In the genomic region with DNA sequence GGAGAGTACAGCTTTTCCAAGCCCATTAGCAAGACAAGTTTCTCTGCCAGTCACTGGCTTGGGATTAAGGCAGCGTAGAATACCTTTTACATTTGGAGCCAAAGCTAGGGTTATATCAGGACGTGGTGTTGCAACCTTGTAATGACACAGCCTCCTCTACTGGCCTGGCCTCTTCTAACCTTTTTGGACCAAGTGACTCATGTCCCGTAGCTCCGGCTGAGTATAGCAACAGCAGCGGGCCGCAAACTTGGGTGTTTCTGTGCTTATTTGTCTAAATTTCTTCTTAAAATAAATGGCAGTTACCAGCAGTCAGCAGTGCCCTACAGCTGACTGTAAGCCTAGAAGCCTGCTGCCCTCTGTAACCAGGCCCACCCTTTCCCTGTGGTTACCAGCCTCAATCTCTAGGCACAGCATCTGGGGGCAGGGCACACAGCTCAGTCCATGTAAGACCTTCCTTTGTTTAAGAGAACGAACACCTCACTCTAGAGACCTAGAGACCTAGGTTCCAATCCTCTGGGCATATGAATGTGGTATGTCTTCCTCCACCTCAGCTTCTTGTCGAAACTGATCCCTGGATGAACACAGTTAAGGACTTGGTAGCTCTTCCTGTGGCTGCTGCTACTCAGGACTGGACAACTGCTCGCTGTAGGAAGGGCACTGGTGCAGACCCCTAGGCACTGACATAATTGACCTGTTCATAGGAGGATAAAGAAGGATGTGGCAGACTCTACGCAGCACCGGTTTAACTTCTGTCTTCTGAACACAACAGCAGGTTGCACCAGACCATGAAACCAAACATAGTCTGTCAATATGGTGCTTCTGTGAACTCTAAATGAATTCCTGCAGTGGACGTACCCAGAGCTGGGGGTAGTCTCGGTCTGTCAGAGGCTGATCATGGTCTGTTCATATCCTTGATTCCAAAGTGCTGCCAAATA, we compare ENCODE assay signal across 11 mouse cellular contexts.
DNase-seq lines count a peak whose midpoint lies in the region.
"Had no signal": no experiment of that assay in that cellular context is flagged by ENCODE, and none has a peak within 500 bp of the region (broad histone marks: within the 10 kb centered on the region; RNA-seq: fewer than 3 reads in every experiment).

No protein-coding gene starts in this region.

- peaks cover 34% of the 10 kb centered on the region for H3K36me3 ChIP-seq in splenic B cell, adult 2 months (ENCODE audit: control insufficient read depth, insufficient read depth, low read length, poor library complexity, severe bottlenecking)

- peak; percentile 73 for DNase-seq in adrenal gland, adult 2 months
- DNase-seq in adrenal gland, postnatal 4 days (ENCODE audit: low spot score in 2 of 2), result no peak
- peak; percentile 52 to 79 for DNase-seq in lung, adult 18-20 months
- no peak for DNase-seq in lung, postnatal 4 days
- DNase-seq in gonadal fat pad, adult 2 months (ENCODE audit: low read depth), result peak; percentile 81
- peak; percentile 58 for DNase-seq in splenic B cell, adult 2 months (ENCODE audit: low read depth, low spot score)
- no peak for DNase-seq in embryo, embryonic 9.5 days (ENCODE audit: extremely low spot score)
- DNase-seq in embryo, embryonic 11 days, result no peak
- DNase-seq: kidney, adult 9 months; right cerebral cortex, postnatal 4 days had no signal

- no peaks in the 10 kb centered on the region for H3K27me3 ChIP-seq in splenic B cell, adult 2 months (ENCODE audit: control insufficient read depth, insufficient read depth, low read length, poor library complexity, severe bottlenecking)
- H3K27me3 ChIP-seq: heart, embryonic 15.5 days had no signal

Comparison
In these comparisons a context has a peak if more than half of its experiments do, and no peak if none do; other contexts are left out.
1. DNase-seq: peak in adrenal gland, adult 2 months (single experiment), lung, adult 18-20 months (2 of 2), gonadal fat pad, adult 2 months (single experiment) and splenic B cell, adult 2 months (single experiment); none in adrenal gland, postnatal 4 days (0 of 2), lung, postnatal 4 days (0 of 2), embryo, embryonic 9.5 days (single experiment) and embryo, embryonic 11 days (single experiment).